Mouse (Mus musculus) heart, embryonic 10.5 days (tissue): ENCODE results near the gene Dek. TPM values are rescaled to one million over a fixed set of nuclear protein-coding genes. Genes with fewer than 3 reads are reported as not detected.

Source experiments
- DNase-seq: peaks from one replicate; pipeline ENCODE4 v3.0.0-alpha.2; 2017; ENCODE audit warnings: low spot score
- H3K27ac ChIP-seq: fragments of 300-500 bp; sonication (generic); 2 replicates; pipeline ENCODE4 v1.5.1; 2016; ENCODE audit warnings: mild to moderate bottlenecking
- H3K27me3 ChIP-seq: fragments of 300-500 bp; sonication (generic); 2 replicates; pipeline ENCODE4 v1.6.1; 2016; ENCODE audit warnings: mild to moderate bottlenecking; ENCODE audit not compliant: poor library complexity, insufficient read depth, severe bottlenecking
- H3K36me3 ChIP-seq: fragments of 300-500 bp; sonication (generic); 2 replicates; pipeline ENCODE4 v1.6.1; 2016; ENCODE audit warnings: mild to moderate bottlenecking, moderate library complexity
- H3K4me1 ChIP-seq: fragments of 300-500 bp; sonication (generic); 2 replicates; pipeline ENCODE4 v1.6.1; 2016; ENCODE audit warnings: mild to moderate bottlenecking
- H3K4me3 ChIP-seq: fragments of 300-500 bp; sonication (generic); 2 replicates; pipeline ENCODE4 v1.5.1; 2016; ENCODE audit warnings: mild to moderate bottlenecking, moderate library complexity
- H3K9me3 ChIP-seq: fragments of 300-500 bp; sonication (generic); 2 replicates; pipeline ENCODE4 v1.6.1; 2016; ENCODE audit warnings: mild to moderate bottlenecking, moderate library complexity
- WGBS: fragments of 180-500 bp; shearing (Covaris S2); methylation state at CpG from one replicate; pipeline ENCODE4 v1.1.7; 2016; 5-methylcytosine and 5-hydroxymethylcytosine counted together
- polyA plus RNA-seq: library from polyadenylated mRNA; unstranded; fragments of >200 nt; fragmentation: Nextera tagmentation; extraction: Ambion mirVana; gene quantifications from 2 replicates; pipeline ENCODE4 v1.2.1, GENCODE M21; 2016

The Dek gene
- polyA plus RNA-seq, 1 experiment from 2014 or later = 249 TPM

DNA sequence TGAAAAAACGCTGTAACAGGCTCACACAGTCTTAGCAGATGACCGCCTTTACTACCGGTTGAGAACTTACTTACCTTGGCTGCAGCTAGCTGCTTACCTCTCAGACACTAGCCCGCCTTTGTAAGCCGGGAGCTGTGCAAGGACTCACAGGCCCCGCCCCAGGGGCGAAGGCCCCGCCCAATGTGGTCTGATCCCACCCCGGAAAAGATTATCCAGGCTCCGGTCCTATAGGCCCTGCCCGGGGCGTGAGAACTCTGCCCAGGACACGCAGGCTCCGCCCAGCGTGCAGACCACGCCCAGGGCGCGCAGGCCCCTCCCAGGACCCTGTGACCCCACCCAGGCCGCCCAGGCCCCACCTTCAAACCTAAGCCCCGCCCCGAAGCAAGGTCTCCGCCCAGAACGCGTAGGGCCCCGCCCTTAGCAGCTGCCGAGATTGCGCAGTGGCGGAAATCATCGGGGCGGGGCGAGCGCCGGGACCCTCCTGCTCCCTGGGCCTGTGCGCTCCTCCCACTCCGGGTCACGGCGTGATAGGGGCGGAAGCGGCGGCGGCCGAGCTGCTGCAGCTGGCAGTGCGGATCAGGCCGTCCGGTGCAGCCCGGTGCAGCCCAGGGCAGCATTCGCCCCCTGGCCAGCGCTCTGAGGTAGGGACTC, 62.8 kb downstream of the Dek start, which contains the start of gene Kdm1b:
Gene Kdm1b (plus strand): TSS at position 470 of the 651 bp plus-strand sequence.
- peak within 1 kb of the TSS; percentile 96 for H3K4me3 ChIP-seq
- no peaks in the 10 kb centered on the region for H3K9me3 ChIP-seq
- peak; percentile 100 for DNase-seq
- no peaks in the 10 kb centered on the region for H3K36me3 ChIP-seq
- peak within 1 kb of the TSS; percentile 89 for H3K27ac ChIP-seq
- H3K27me3 ChIP-seq = no peaks in the 10 kb centered on the region
- peaks cover 19% of the 10 kb centered on the region for H3K4me1 ChIP-seq
- under 1% methylated on average over 48 of the region's 48 CpGs for WGBS

DNA sequence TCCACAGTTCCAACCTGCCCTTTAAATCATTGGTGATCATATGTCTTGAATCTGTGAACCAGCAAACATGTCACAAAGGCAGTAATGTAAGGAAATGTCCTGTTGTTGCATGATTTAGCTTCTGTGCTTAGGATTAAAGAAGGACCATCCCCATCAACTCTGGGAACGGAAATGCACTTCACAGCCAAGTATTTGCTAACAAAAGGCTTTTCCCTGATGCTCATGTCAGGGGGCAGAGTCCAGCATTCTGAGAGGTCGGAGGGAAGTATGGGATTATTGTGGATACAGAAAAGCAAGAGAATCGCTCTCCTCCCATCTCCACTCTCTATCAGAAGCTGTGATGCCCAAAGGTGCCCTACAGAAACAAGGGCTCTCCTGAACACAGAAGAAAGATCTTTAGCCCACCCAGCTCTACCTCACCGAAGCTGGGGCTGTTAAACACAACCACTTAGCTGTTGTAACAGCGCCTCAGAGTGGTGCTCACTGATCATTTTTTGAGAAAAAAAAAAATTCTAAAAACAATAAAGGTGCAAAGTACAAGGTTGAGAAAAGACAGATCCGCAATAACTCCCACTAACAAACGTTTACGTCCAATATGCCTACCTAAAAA, 63.9 kb downstream of the Dek start:
- H3K36me3 ChIP-seq = no peaks in the 10 kb centered on the region
- H3K27me3 ChIP-seq = no peaks in the 10 kb centered on the region
- H3K4me3 ChIP-seq = peak overlapping the region; percentile 96
- peaks cover 19% of the 10 kb centered on the region for H3K4me1 ChIP-seq
- no peak overlapping the region for H3K27ac ChIP-seq
- DNase-seq = peak; percentile 57
- H3K9me3 ChIP-seq = no peaks in the 10 kb centered on the region
- WGBS = 55% methylated on average over 8 of the region's 8 CpGs

GRCm38 (mm10) chr13:47040061-47040460, 65.9 kb downstream of the Dek start:
- Histone ChIP-seq H3K27me3 (no peaks in the 10 kb centered on the region), H3K36me3 (no peaks in the 10 kb centered on the region), H3K4me1 (peaks cover 19% of the 10 kb centered on the region), H3K4me3 (no peak overlapping the region), H3K27ac (no peak overlapping the region), H3K9me3 (no peaks in the 10 kb centered on the region)
- no peak for DNase-seq
- WGBS = 89% methylated on average over 5 of the region's 5 CpGs

DNA sequence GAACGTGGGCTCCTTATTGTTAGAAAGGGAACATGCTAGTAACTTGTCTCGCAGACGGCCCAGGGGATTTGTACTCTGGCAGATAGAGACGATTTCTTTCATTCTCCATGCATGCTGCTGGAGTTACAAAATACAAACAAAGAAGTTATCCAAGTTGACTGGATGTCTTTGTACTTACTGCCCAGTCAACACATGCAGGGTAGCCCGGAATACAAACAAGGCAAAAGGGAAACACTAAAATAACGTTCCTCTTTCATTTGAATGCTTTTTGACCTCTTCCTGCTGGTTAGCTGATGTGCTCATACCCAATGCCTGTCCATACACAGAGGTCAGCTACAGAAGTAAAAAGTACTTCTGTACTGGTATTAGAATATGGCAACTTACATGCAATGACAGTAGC, 68.1 kb downstream of the Dek start:
- Histone ChIP-seq H3K36me3 (no peaks in the 10 kb centered on the region), H3K4me3 (no peak overlapping the region), H3K9me3 (no peaks in the 10 kb centered on the region), H3K27ac (no peak overlapping the region), H3K4me1 (peaks cover 6% of the 10 kb centered on the region), H3K27me3 (no peaks in the 10 kb centered on the region)
- no peak for DNase-seq
- WGBS = 85% methylated on average over 6 of the region's 6 CpGs

Other genes with a start within 250 kb of the Dek start
- 29.1 and 46.4 TPM in 2 replicates for gene Kif13a, start 176.3 kb downstream of the Dek start, polyA plus RNA-seq
- gene Nhlrc1, start 91.4 kb downstream of the Dek start, polyA plus RNA-seq = 2.9 and 4.3 TPM in 2 replicates
- 7.9 and 9.2 TPM in 2 replicates for gene Kdm1b, start 62.7 kb downstream of the Dek start, polyA plus RNA-seq
- 16.3 and 21.1 TPM in 2 replicates for gene Tpmt, start 61.5 kb downstream of the Dek start, polyA plus RNA-seq
- gene Rnf144b, start 16.5 kb upstream of the Dek start, polyA plus RNA-seq = 0.98 and 1.6 TPM in 2 replicates